Mouse (Mus musculus): Measurements from ENCODE around the gene Klc3. TPM values are rescaled to one million over a fixed set of nuclear protein-coding genes. Genes with fewer than 3 reads are reported as not detected.

Klc3 gene
- polyA plus RNA-seq, 1 experiment from 2014 or later: 3.5 TPM

GRCm38 (mm10) chr7:19404476-19404875 lies 572 bp upstream of the Klc3 start, which contains the start of gene Ckm:
Gene Ckm, plus strand, starts transcription at chr7:19404776.
- 0 out of 2 replicates have a peak, but pooled peaks cover 2% of the 10 kb centered on the region for H3K4me1 ChIP-seq (ENCODE audit: control insufficient read depth, insufficient read depth, low read length)
- peak within 1 kb of the TSS; percentile 49 for H3K4me3 ChIP-seq (ENCODE audit: low read depth, low read length)
- DNase-seq (ENCODE audit: low spot score) (no peak), ATAC-seq (ENCODE audit: insufficient number of reproducible peaks, low FRiP score, low TSS enrichment, low read depth) (no peak)
- peaks cover 32% of the 10 kb centered on the region for H3K27me3 ChIP-seq (ENCODE audit: control insufficient read depth, insufficient read depth, low read length)
- 0 out of 2 replicates have a peak within 1 kb of the TSS, but pooled peaks have one; percentile 22 for H3K9ac ChIP-seq (ENCODE audit: low read length)
- no peaks in the 10 kb centered on the region for H3K36me3 ChIP-seq (ENCODE audit: control insufficient read depth, insufficient read depth, low read length)
- 51% methylated on average over 7 of the region's 7 CpGs for WGBS
- H3K4me2 ChIP-seq (ENCODE audit: low read depth, severe bottlenecking): peak within 1 kb of the TSS; percentile 89
- H3K9me3 ChIP-seq (ENCODE audit: control insufficient read depth, low read length): 0 out of 2 replicates have a peak, but pooled peaks cover 3% of the 10 kb centered on the region
- H3K27ac ChIP-seq (replicated peaks; ENCODE audit: low read depth, low read length): no peak within 1 kb of the TSS

GRCm38 (mm10) chr7:19402535-19403112 lies 1.3 kb downstream of the Klc3 start:
- H3K4me3 ChIP-seq (ENCODE audit: low read depth, low read length): no peak overlapping the region

GRCm38 (mm10) chr7:19400946-19401345 lies 3.0 kb downstream of the Klc3 start:
- Histone ChIP-seq H3K9ac (ENCODE audit: low read length) (no peak overlapping the region), H3K4me2 (ENCODE audit: low read depth, severe bottlenecking) (no peak overlapping the region), H3K27me3 (ENCODE audit: control insufficient read depth, insufficient read depth, low read length) (peaks cover 36% of the 10 kb centered on the region), H3K36me3 (ENCODE audit: control insufficient read depth, insufficient read depth, low read length) (no peaks in the 10 kb centered on the region), H3K27ac (replicated peaks; ENCODE audit: low read depth, low read length) (no peak overlapping the region), H3K4me1 (ENCODE audit: control insufficient read depth, insufficient read depth, low read length) (0 out of 2 replicates have a peak, but pooled peaks cover 5% of the 10 kb centered on the region), H3K4me3 (ENCODE audit: low read depth, low read length) (no peak overlapping the region), H3K9me3 (ENCODE audit: control insufficient read depth, low read length) (0 out of 2 replicates have a peak, but pooled peaks cover 3% of the 10 kb centered on the region)
- WGBS: 89% methylated on average over 4 of the region's 4 CpGs
- DNase-seq (ENCODE audit: low spot score) (no peak), ATAC-seq (ENCODE audit: insufficient number of reproducible peaks, low FRiP score, low TSS enrichment, low read depth) (no peak)

More at GRCm38 (mm10) chr7:19402535-19403112, 1.3 kb downstream of the Klc3 start:
- ATAC-seq (ENCODE audit: insufficient number of reproducible peaks, low FRiP score, low TSS enrichment, low read depth) (no peak), DNase-seq (ENCODE audit: low spot score) (no peak)
- Histone ChIP-seq H3K27ac (replicated peaks; ENCODE audit: low read depth, low read length) (no peak overlapping the region), H3K9ac (ENCODE audit: low read length) (no peak overlapping the region), H3K4me1 (ENCODE audit: control insufficient read depth, insufficient read depth, low read length) (0 out of 2 replicates have a peak, but pooled peaks cover 5% of the 10 kb centered on the region), H3K36me3 (ENCODE audit: control insufficient read depth, insufficient read depth, low read length) (no peaks in the 10 kb centered on the region), H3K9me3 (ENCODE audit: control insufficient read depth, low read length) (0 out of 2 replicates have a peak, but pooled peaks cover 3% of the 10 kb centered on the region), H3K4me2 (ENCODE audit: low read depth, severe bottlenecking) (no peak overlapping the region), H3K27me3 (ENCODE audit: control insufficient read depth, insufficient read depth, low read length) (peaks cover 36% of the 10 kb centered on the region)
- WGBS: 86% methylated on average over 9 of the region's 9 CpGs

- WGBS: 2% methylated on average over 26 of the region's 27 CpGs
- no peak overlapping the region for H3K27ac ChIP-seq (replicated peaks; ENCODE audit: low read depth, low read length)
- ATAC-seq (ENCODE audit: insufficient number of reproducible peaks, low FRiP score, low TSS enrichment, low read depth) (no peak), DNase-seq (ENCODE audit: low spot score) (peak; percentile 60)
- H3K4me2 ChIP-seq (ENCODE audit: low read depth, severe bottlenecking): peak overlapping the region; percentile 59
- 0 out of 2 replicates have a peak, but pooled peaks cover 3% of the 10 kb centered on the region for H3K9me3 ChIP-seq (ENCODE audit: control insufficient read depth, low read length)
- peak overlapping the region; percentile 19; the same call in 1 of the 2 replicates for H3K4me3 ChIP-seq (ENCODE audit: low read depth, low read length)
- H3K36me3 ChIP-seq (ENCODE audit: control insufficient read depth, insufficient read depth, low read length): peaks cover 7% of the 10 kb centered on the region; the same call in 1 of the 2 replicates
- H3K9ac ChIP-seq (ENCODE audit: low read length): 0 out of 2 replicates have a peak overlapping the region, but pooled peaks have one; percentile 18
- peaks cover 34% of the 10 kb centered on the region for H3K27me3 ChIP-seq (ENCODE audit: control insufficient read depth, insufficient read depth, low read length)
- 0 out of 2 replicates have a peak, but pooled peaks cover 5% of the 10 kb centered on the region for H3K4me1 ChIP-seq (ENCODE audit: control insufficient read depth, insufficient read depth, low read length)
Measured at GRCm38 (mm10) chr7:19399496-19400280, 4.2 kb downstream of the Klc3 start.

GRCm38 (mm10) chr7:19394484-19394883 lies 9.4 kb downstream of the Klc3 start:
- H3K4me3 ChIP-seq (ENCODE audit: low read depth, low read length): no peak overlapping the region
- DNase-seq (ENCODE audit: low spot score) (no peak), ATAC-seq (ENCODE audit: insufficient number of reproducible peaks, low FRiP score, low TSS enrichment, low read depth) (no peak)
- H3K27me3 ChIP-seq (ENCODE audit: control insufficient read depth, insufficient read depth, low read length): peaks cover 4% of the 10 kb centered on the region
- H3K36me3 ChIP-seq (ENCODE audit: control insufficient read depth, insufficient read depth, low read length): peaks cover 31% of the 10 kb centered on the region
- no peaks in the 10 kb centered on the region for H3K9me3 ChIP-seq (ENCODE audit: control insufficient read depth, low read length)
- H3K27ac ChIP-seq (replicated peaks; ENCODE audit: low read depth, low read length): no peak overlapping the region
- no peak overlapping the region for H3K4me2 ChIP-seq (ENCODE audit: low read depth, severe bottlenecking)
- WGBS: 91% methylated on average over 8 of the region's 8 CpGs
- no peak overlapping the region for H3K9ac ChIP-seq (ENCODE audit: low read length)
- 0 out of 2 replicates have a peak, but pooled peaks cover 2% of the 10 kb centered on the region for H3K4me1 ChIP-seq (ENCODE audit: control insufficient read depth, insufficient read depth, low read length)

GRCm38 (mm10) chr7:19388699-19389413 lies 15.0 kb downstream of the Klc3 start:
- Histone ChIP-seq H3K27ac (replicated peaks; ENCODE audit: low read depth, low read length) (no peak overlapping the region), H3K36me3 (ENCODE audit: control insufficient read depth, insufficient read depth, low read length) (peaks cover 38% of the 10 kb centered on the region), H3K4me3 (ENCODE audit: low read depth, low read length) (no peak overlapping the region), H3K4me1 (ENCODE audit: control insufficient read depth, insufficient read depth, low read length) (no peaks in the 10 kb centered on the region), H3K4me2 (ENCODE audit: low read depth, severe bottlenecking) (no peak overlapping the region), H3K27me3 (ENCODE audit: control insufficient read depth, insufficient read depth, low read length) (no peaks in the 10 kb centered on the region), H3K9ac (ENCODE audit: low read length) (no peak overlapping the region), H3K9me3 (ENCODE audit: control insufficient read depth, low read length) (no peaks in the 10 kb centered on the region)
- 85% methylated on average over 10 of the region's 10 CpGs for WGBS
- DNase-seq (ENCODE audit: low spot score) (no peak), ATAC-seq (ENCODE audit: insufficient number of reproducible peaks, low FRiP score, low TSS enrichment, low read depth) (no peak)

- H3K4me3 ChIP-seq (ENCODE audit: low read depth, low read length): no peak overlapping the region
- no peak overlapping the region for H3K4me2 ChIP-seq (ENCODE audit: low read depth, severe bottlenecking)
Measured at GRCm38 (mm10) chr7:19383708-19384107, 20.2 kb downstream of the Klc3 start.

GRCm38 (mm10) chr7:19382166-19382541 lies 21.8 kb downstream of the Klc3 start:
- no peaks in the 10 kb centered on the region for H3K27me3 ChIP-seq (ENCODE audit: control insufficient read depth, insufficient read depth, low read length)
- H3K4me1 ChIP-seq (ENCODE audit: control insufficient read depth, insufficient read depth, low read length): peaks cover 4% of the 10 kb centered on the region; the same call in 1 of the 2 replicates
- no peak overlapping the region for H3K27ac ChIP-seq (replicated peaks; ENCODE audit: low read depth, low read length)
- no peaks in the 10 kb centered on the region for H3K9me3 ChIP-seq (ENCODE audit: control insufficient read depth, low read length)
- peak overlapping the region; percentile 91 for H3K4me2 ChIP-seq (ENCODE audit: low read depth, severe bottlenecking)
- peak; percentile 43 for DNase-seq (ENCODE audit: low spot score)
- peak overlapping the region; percentile 72 for H3K9ac ChIP-seq (ENCODE audit: low read length)
- ATAC-seq (ENCODE audit: insufficient number of reproducible peaks, low FRiP score, low TSS enrichment, low read depth): 0 out of 2 replicates have a peak, but pooled peaks have one; percentile 11
- H3K36me3 ChIP-seq (ENCODE audit: control insufficient read depth, insufficient read depth, low read length): peaks cover 19% of the 10 kb centered on the region
- under 1% methylated on average over 37 of the region's 37 CpGs for WGBS
- H3K4me3 ChIP-seq (ENCODE audit: low read depth, low read length): peak overlapping the region; percentile 86

More at GRCm38 (mm10) chr7:19383708-19384107, 20.2 kb downstream of the Klc3 start:
- DNase-seq (ENCODE audit: low spot score): no peak
- 88% methylated on average over 9 of the region's 9 CpGs for WGBS
- peaks cover 22% of the 10 kb centered on the region for H3K36me3 ChIP-seq (ENCODE audit: control insufficient read depth, insufficient read depth, low read length)
- H3K9me3 ChIP-seq (ENCODE audit: control insufficient read depth, low read length): no peaks in the 10 kb centered on the region
- no peaks in the 10 kb centered on the region for H3K27me3 ChIP-seq (ENCODE audit: control insufficient read depth, insufficient read depth, low read length)
- no peak for ATAC-seq (ENCODE audit: insufficient number of reproducible peaks, low FRiP score, low TSS enrichment, low read depth)
- H3K4me1 ChIP-seq (ENCODE audit: control insufficient read depth, insufficient read depth, low read length): peaks cover 4% of the 10 kb centered on the region; the same call in 1 of the 2 replicates
- no peak overlapping the region for H3K9ac ChIP-seq (ENCODE audit: low read length)
- H3K27ac ChIP-seq (replicated peaks; ENCODE audit: low read depth, low read length): no peak overlapping the region
